8 mouse cellular contexts compared by ENCODE assay signal in genomic region chr19:28963513-28963841, GRCm38 (mm10). TPM values are rescaled to one million over a fixed set of nuclear protein-coding genes. Genes with fewer than 3 reads are reported as not detected.
DNase-seq lines count a peak whose midpoint lies in the region; ATAC-seq and TF ChIP-seq lines count a peak whose summit lies in the region.

No protein-coding gene starts in this region.

- peak overlapping the region; percentile 83 for H3K4me3 ChIP-seq in cerebellum, adult 2 months (replicated peaks; ENCODE audit: insufficient read depth, low read depth, low read length)
- peak overlapping the region; percentile 98 for H3K4me3 ChIP-seq in megakaryocyte, embryonic 14.5 days (replicated peaks)
- peak overlapping the region; percentile 84 for H3K4me3 ChIP-seq in limb, embryonic 13.5 days
- H3K4me3 ChIP-seq in stomach, embryonic 14.5 days (ENCODE audit: low read depth, low read length): peak overlapping the region; percentile 77

- intact Hi-C loops in left cerebral cortex, postnatal 10 days (cut with DNase I): loop anchor here (5.0 kb wide), 1 partner anchor 186 kb away; no protein-coding TSS in a partner anchor

- no peaks in the 10 kb centered on the region for H3K27me3 ChIP-seq in cerebellum, adult 2 months (ENCODE audit: control insufficient read depth, insufficient read depth, low read length)
- H3K27me3 ChIP-seq in megakaryocyte, embryonic 14.5 days (replicated peaks): no peaks in the 10 kb centered on the region
- H3K27me3 ChIP-seq in limb, embryonic 13.5 days: 0 out of 2 replicates have a peak, but pooled peaks cover 6% of the 10 kb centered on the region
- H3K27me3 ChIP-seq in stomach, embryonic 14.5 days (ENCODE audit: control insufficient read depth, insufficient read depth, low read length): no peaks in the 10 kb centered on the region

- peak overlapping the region; percentile 82; the same call in 1 of the 2 replicates for H3K9ac ChIP-seq in limb, embryonic 13.5 days
- H3K9ac ChIP-seq in stomach, embryonic 14.5 days (replicated peaks; ENCODE audit: low read depth, low read length): peak overlapping the region; percentile 49; the same call in 1 of the 2 replicates

- whole genome bisulfite sequencing in cerebellum, adult 2 months: 1% methylated on average over 4 of the region's 4 CpGs
- WGBS in limb, embryonic 13.5 days: 6% methylated on average over 4 of the region's 4 CpGs
- WGBS in stomach, embryonic 14.5 days: 3% methylated on average over 4 of the region's 4 CpGs

- no peak for DNase-seq in cerebellum, adult 2 months
- DNase-seq in cerebellum, adult 18-20 months: no peak
- DNase-seq in left cerebral cortex, postnatal 10 days (ENCODE audit: extremely low spot score in 1 of 2, low spot score in 2 of 2): no peak
- no peak for DNase-seq in c-Kit-positive CD71-positive TER-119-positive erythroid progenitor cells, embryonic 14.5 days (ENCODE audit: low spot score)

- peaks cover 17% of the 10 kb centered on the region for H3K36me3 ChIP-seq in megakaryocyte, embryonic 14.5 days (replicated peaks; ENCODE audit: low read length)
- H3K36me3 ChIP-seq in limb, embryonic 13.5 days: no peaks in the 10 kb centered on the region
- no peaks in the 10 kb centered on the region for H3K36me3 ChIP-seq in stomach, embryonic 14.5 days (ENCODE audit: control insufficient read depth, insufficient read depth, low read length)

- peaks cover 4% of the 10 kb centered on the region; the same call in 1 of the 2 replicates for H3K4me1 ChIP-seq in cerebellum, adult 2 months (ENCODE audit: control insufficient read depth, insufficient read depth, low read length)
- peaks cover 43% of the 10 kb centered on the region for H3K4me1 ChIP-seq in megakaryocyte, embryonic 14.5 days
- H3K4me1 ChIP-seq in limb, embryonic 13.5 days: peaks cover 20% of the 10 kb centered on the region
- peaks cover 5% of the 10 kb centered on the region; the same call in 1 of the 2 replicates for H3K4me1 ChIP-seq in stomach, embryonic 14.5 days (ENCODE audit: control insufficient read depth, insufficient read depth, low read length)

- no peak for ATAC-seq in megakaryocyte, adult 5-6 weeks (ENCODE audit: poor library complexity, severe bottlenecking)
- ATAC-seq in limb, embryonic 13.5 days (ENCODE audit: low FRiP score, low read depth): no peak
- ATAC-seq in stomach, embryonic 14.5 days (ENCODE audit: insufficient number of reproducible peaks, insufficient read depth, low FRiP score, low read depth): no peak

- no peak for TF ChIP-seq POLR2A in cerebellum, adult 2 months (IDR thresholded peaks at IDR 0.05; ENCODE audit: borderline replicate concordance, insufficient read depth, low read length)

- peak overlapping the region; percentile 94 for H3K27ac ChIP-seq in cerebellum, adult 2 months (ENCODE audit: insufficient read depth, low read length)
- H3K27ac ChIP-seq in limb, embryonic 13.5 days: no peak overlapping the region
- no peak overlapping the region for H3K27ac ChIP-seq in stomach, embryonic 14.5 days (ENCODE audit: low read length)

- H3K4me2 ChIP-seq in limb, embryonic 13.5 days (replicated peaks): peak overlapping the region; percentile 95
- H3K4me2 ChIP-seq in stomach, embryonic 14.5 days (replicated peaks; ENCODE audit: low read depth, low read length): peak overlapping the region; percentile 84

- no peak for TF ChIP-seq CTCF in cerebellum, adult 2 months (IDR thresholded peaks at IDR 0.05; ENCODE audit: borderline replicate concordance, insufficient read depth, low read depth, low read length)

- no peaks in the 10 kb centered on the region for H3K9me3 ChIP-seq in megakaryocyte, embryonic 14.5 days
- H3K9me3 ChIP-seq in limb, embryonic 13.5 days: no peaks in the 10 kb centered on the region
- H3K9me3 ChIP-seq in stomach, embryonic 14.5 days (ENCODE audit: control insufficient read depth, low read depth, low read length): no peaks in the 10 kb centered on the region

RNA-seq across cellular contexts. Expression of gene Plpp6, which starts 0.3 kb away (rescaled TPM):
- polyA plus RNA-seq in cerebellum, adult 2 months (2012; rRNA removed): 29.7 and 31.9 TPM in 2 replicates
- polyA plus RNA-seq in megakaryocyte, embryonic 14.5 days (2012; ENCODE audit: insufficient read depth, low replicate concordance): 5.6 and 7.0 TPM in 2 replicates
- 15.6 and 16.1 TPM in 2 replicates for total RNA-seq in megakaryocyte, adult 5-6 weeks (2015)
- 6.7 and 7.2 TPM in 2 replicates for total RNA-seq in megakaryocyte, adult 5-6 weeks (2017)
- 4.9 and 5.8 TPM in 2 replicates for polyA plus RNA-seq in limb, embryonic 13.5 days (2015; fragmentation: Nextera tagmentation; extraction: Ambion mirVana)
- 10.3 and 14.1 TPM in 2 replicates for polyA plus RNA-seq in stomach, embryonic 14.5 days (2014; fragmentation: Nextera tagmentation; extraction: Ambion mirVana)
- total RNA-seq in left cerebral cortex, postnatal 10 days (2021): 10 to 100 TPM; 30.4 to 36.5 TPM

RNA-seq across cellular contexts. Expression of gene 4430402I18Rik, which starts 4.1 kb away (rescaled TPM):
- polyA plus RNA-seq in cerebellum, adult 2 months (2012; rRNA removed): 4.5 and 6.2 TPM in 2 replicates
- polyA plus RNA-seq in megakaryocyte, embryonic 14.5 days (2012; ENCODE audit: insufficient read depth, low replicate concordance): not detected in 2 replicates
- total RNA-seq in megakaryocyte, adult 5-6 weeks (2015): 0.11 TPM in 1 of 2 replicates, not detected in the other
- total RNA-seq in megakaryocyte, adult 5-6 weeks (2017): 0.11 TPM in 1 of 2 replicates, not detected in the other
- polyA plus RNA-seq in limb, embryonic 13.5 days (2015; fragmentation: Nextera tagmentation; extraction: Ambion mirVana): 0.43 and 0.89 TPM in 2 replicates
- 0.27 and 0.90 TPM in 2 replicates for polyA plus RNA-seq in stomach, embryonic 14.5 days (2014; fragmentation: Nextera tagmentation; extraction: Ambion mirVana)
- total RNA-seq in left cerebral cortex, postnatal 10 days (2021): 1 to 10 TPM; 5.1 to 7.1 TPM

RNA-seq across cellular contexts. Expression of gene Cdc37l1, which starts 26.7 kb away (rescaled TPM):
- polyA plus RNA-seq in cerebellum, adult 2 months (2012; rRNA removed): 86.2 and 91.8 TPM in 2 replicates
- polyA plus RNA-seq in megakaryocyte, embryonic 14.5 days (2012; ENCODE audit: insufficient read depth, low replicate concordance): 2.2 and 2.4 TPM in 2 replicates
- 25.6 and 33.3 TPM in 2 replicates for total RNA-seq in megakaryocyte, adult 5-6 weeks (2015)
- 28.3 and 39.9 TPM in 2 replicates for total RNA-seq in megakaryocyte, adult 5-6 weeks (2017)
- 45.0 and 45.2 TPM in 2 replicates for polyA plus RNA-seq in limb, embryonic 13.5 days (2015; fragmentation: Nextera tagmentation; extraction: Ambion mirVana)
- polyA plus RNA-seq in stomach, embryonic 14.5 days (2014; fragmentation: Nextera tagmentation; extraction: Ambion mirVana): 51.2 and 51.6 TPM in 2 replicates
- 10 to 100 TPM; 72.6 to 73.7 TPM for total RNA-seq in left cerebral cortex, postnatal 10 days (2021)

Comparison
In these comparisons a context has a peak if more than half of its experiments do, and no peak if none do; other contexts are left out.
1. RNA of gene Cdc37l1, which starts 26.7 kb away (polyA plus RNA-seq): 86.2 to 91.8 TPM in cerebellum, adult 2 months, 51.2 to 51.6 TPM in stomach, embryonic 14.5 days and 45.0 to 45.2 TPM in limb, embryonic 13.5 days; 2.2 to 2.4 TPM in megakaryocyte, embryonic 14.5 days; every median in the first group is over 10 times any median in the second.
2. Peak in every context shown above with its lines, with median percentiles within 50 percentile points of each other: H3K4me3 ChIP-seq.